Mouse (Mus musculus) heart, embryonic 16.5 days (tissue): Measurements from ENCODE around the gene Herpud1. TPM values are rescaled to one million over a fixed set of nuclear protein-coding genes. Genes with fewer than 3 reads are reported as not detected.

Source experiments
- ATAC-seq: fragments of 200-750 bp; cut with Nextera tagmentation; replicated peaks from 2 replicates; pipeline ENCODE4 v1.8.0; 2017; ENCODE audit warnings: moderate number of reproducible peaks; ENCODE audit not compliant: insufficient read depth, low FRiP score; ENCODE audit errors: extremely low read depth
- H3K27ac ChIP-seq: fragments of 300-500 bp; sonication (generic); 2 replicates; pipeline ENCODE4 v1.5.1; 2014; ENCODE audit warnings: mild to moderate bottlenecking, low read length, control low read depth, moderate library complexity
- H3K27me3 ChIP-seq: fragments of 300-500 bp; sonication (generic); 2 replicates; pipeline ENCODE4 v1.6.1; 2014; ENCODE audit warnings: low read length, mixed read lengths; ENCODE audit not compliant: control insufficient read depth, insufficient read depth
- H3K36me3 ChIP-seq: fragments of 300-500 bp; sonication (generic); 2 replicates; pipeline ENCODE4 v1.6.1; 2014; ENCODE audit not compliant: control insufficient read depth, insufficient read depth
- H3K4me1 ChIP-seq: fragments of 300-500 bp; sonication (generic); 2 replicates; pipeline ENCODE4 v1.6.1; 2014; ENCODE audit warnings: low read length, mixed read lengths; ENCODE audit not compliant: control insufficient read depth, insufficient read depth
- H3K4me2 ChIP-seq: fragments of 300-500 bp; sonication (generic); 2 replicates; pipeline ENCODE4 v1.6.1; 2014; ENCODE audit warnings: low read depth, mild to moderate bottlenecking, control low read depth, low read length
- H3K4me3 ChIP-seq: fragments of 300-500 bp; sonication (generic); 2 replicates; pipeline ENCODE4 v1.5.1; 2014; ENCODE audit warnings: mild to moderate bottlenecking, control low read depth, low read length
- H3K9ac ChIP-seq: fragments of 300-500 bp; sonication (generic); 2 replicates; pipeline ENCODE4 v1.6.1; 2014; ENCODE audit warnings: low read length, control low read depth
- H3K9me3 ChIP-seq: fragments of 300-500 bp; sonication (generic); replicated peaks from 2 replicates; pipeline ENCODE4 v1.6.1; 2016; ENCODE audit warnings: low read length; ENCODE audit not compliant: control insufficient read depth
- WGBS: fragments of 180-500 bp; shearing (Covaris S2); extraction: QIAGEN DNeasy Blood & Tissue Kit; methylation state at CpG from one replicate; pipeline ENCODE4 v1.1.7; 2014; 5-methylcytosine and 5-hydroxymethylcytosine counted together
- polyA plus RNA-seq: library from polyadenylated mRNA; unstranded; fragments of >200 nt; fragmentation: Nextera tagmentation; extraction: Ambion mirVana; gene quantifications from 2 replicates; pipeline ENCODE4 v1.2.1, GENCODE M21; 2015

Gene Herpud1
- polyA plus RNA-seq, 1 experiment from 2014 or later = 120 TPM

DNA sequence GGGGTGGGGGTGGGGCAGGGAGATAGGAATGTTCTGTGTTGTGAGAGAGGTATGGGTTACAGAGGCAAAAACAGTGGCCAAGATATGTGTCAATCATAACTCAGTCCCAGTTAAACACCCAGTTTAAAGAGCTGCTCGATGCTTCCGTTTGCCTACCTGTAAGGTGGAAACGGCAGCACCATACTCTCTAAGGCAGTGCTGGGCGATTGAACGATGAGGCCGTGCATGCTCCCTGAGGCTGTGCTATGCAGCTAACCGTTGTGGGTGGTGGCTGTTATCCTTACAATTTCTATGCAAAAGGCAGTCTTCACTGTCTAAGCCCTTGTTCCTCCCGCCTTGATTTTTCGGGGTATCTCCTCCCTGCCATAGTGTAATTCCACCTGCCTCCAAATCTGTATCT lies 6.6 kb upstream of the Herpud1 start:
- H3K27me3 ChIP-seq = no peaks in the 10 kb centered on the region
- H3K4me2 ChIP-seq = no peak overlapping the region
- ATAC-seq = no peak
- no peaks in the 10 kb centered on the region for H3K36me3 ChIP-seq
- no peaks in the 10 kb centered on the region for H3K9me3 ChIP-seq
- H3K4me3 ChIP-seq = no peak overlapping the region
- no peak overlapping the region for H3K27ac ChIP-seq
- H3K9ac ChIP-seq = no peak overlapping the region
- WGBS = 87% methylated on average over 9 of the region's 9 CpGs
- peaks cover 13% of the 10 kb centered on the region for H3K4me1 ChIP-seq

DNA sequence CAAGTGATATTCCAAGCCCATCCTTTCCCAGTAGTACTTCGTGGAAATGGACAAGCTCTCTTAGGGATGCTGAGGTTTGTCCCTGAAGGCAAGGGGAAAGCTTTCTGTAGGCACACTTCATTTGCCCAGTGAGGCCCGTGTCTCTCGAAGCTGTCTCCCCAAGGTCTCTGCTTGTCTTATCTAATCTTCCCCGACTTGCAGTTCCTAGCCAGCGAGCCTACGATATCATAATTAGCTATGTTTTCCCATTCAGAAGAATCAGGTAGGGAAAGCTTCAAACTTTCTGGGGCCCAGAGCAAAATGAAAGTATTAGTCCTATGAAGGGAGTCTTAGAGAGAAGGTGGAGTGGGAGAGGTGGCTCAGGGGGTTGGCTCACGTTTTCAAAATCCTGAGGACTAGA lies 2.1 kb upstream of the Herpud1 start:
- 71% methylated on average over 7 of the region's 7 CpGs for WGBS
- Histone ChIP-seq H3K27me3 (no peaks in the 10 kb centered on the region), H3K36me3 (peaks cover under 1% of the 10 kb centered on the region), H3K4me3 (no peak overlapping the region), H3K4me1 (peaks cover 13% of the 10 kb centered on the region), H3K9me3 (no peaks in the 10 kb centered on the region), H3K27ac (no peak overlapping the region), H3K9ac (no peak overlapping the region), H3K4me2 (no peak overlapping the region)
- ATAC-seq = no peak

DNA sequence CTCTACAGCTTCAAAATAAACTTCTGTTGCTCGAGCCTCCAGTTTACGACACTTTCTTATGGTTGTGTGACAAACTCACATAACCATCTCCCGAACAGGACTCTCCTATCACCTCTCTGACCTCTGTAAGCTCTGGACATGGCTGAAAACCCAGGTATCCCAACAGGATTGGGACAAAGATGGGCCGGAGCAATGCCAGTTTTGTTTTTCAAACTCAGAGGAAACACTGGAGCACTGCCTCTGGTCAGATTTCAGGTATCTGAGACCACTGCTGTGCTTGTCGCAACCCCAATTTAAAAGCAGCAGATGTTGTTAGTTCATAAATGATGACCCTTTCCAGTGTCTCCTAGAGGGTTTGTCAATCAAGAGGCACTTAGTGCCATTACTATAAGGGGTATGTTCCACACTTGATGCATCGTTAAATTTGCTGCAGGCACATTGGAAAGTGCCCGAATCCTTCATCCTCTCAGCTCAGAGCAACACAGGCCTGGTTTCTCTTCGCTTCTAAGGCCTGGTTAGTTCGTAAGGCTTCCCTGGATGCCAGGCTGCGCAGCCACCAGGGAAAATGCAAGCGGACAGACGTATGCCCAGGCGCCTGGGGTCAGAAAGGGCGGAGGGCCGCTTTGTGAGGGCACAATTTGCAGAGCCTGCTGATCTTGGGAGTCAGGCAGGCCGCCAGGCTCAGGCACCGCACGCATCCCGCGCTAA lies 578 bp upstream of the Herpud1 start:
- 26% methylated on average over 20 of the region's 20 CpGs for WGBS
- H3K27ac ChIP-seq = peak overlapping the region; percentile 85
- H3K4me2 ChIP-seq = peak overlapping the region; percentile 75
- peak overlapping the region; percentile 73 for H3K4me3 ChIP-seq
- H3K36me3 ChIP-seq = peaks cover 14% of the 10 kb centered on the region
- H3K4me1 ChIP-seq = peaks cover 12% of the 10 kb centered on the region
- no peaks in the 10 kb centered on the region for H3K27me3 ChIP-seq
- ATAC-seq = peak; percentile 11
- H3K9ac ChIP-seq = peak overlapping the region; percentile 96
- no peaks in the 10 kb centered on the region for H3K9me3 ChIP-seq

DNA sequence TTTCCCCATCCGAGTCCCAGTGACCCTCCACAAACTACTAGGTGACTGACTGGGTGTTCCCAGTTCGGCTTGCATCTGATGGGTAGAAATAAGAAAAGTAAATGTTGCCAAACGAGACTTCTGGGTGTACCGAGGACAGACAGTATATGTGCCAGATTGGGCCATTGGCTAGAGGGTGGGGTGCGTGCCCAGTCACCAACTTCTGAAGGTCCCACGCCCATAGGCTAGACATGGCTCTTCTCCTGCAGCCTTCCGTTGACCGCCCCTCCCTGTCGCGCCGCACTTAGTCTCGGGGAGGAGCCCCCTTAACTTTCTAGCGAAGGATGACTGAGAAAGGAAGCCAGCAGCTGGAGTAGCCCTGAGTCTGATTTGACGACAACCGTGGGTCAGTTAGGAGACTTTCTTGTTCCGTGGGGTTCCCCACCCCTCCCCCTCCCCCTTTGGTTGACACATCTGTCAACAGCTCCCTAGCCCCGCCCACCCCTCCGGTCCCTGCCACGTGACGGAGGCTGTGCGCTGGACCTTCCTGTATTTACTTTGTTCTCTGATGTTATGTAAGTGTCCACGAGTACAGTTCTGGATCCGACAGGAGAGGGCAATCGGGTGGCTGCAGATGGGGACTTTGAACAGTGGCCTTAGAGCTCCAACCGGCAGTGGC lies 918 bp downstream of the Herpud1 start:
- peak; percentile 60 for ATAC-seq
- WGBS = under 1% methylated on average over 25 of the region's 25 CpGs
- Histone ChIP-seq H3K9ac (peak overlapping the region; percentile 93), H3K9me3 (no peaks in the 10 kb centered on the region), H3K36me3 (peaks cover 29% of the 10 kb centered on the region), H3K4me3 (peak overlapping the region; percentile 73), H3K27ac (peak overlapping the region; percentile 93), H3K4me1 (peaks cover 12% of the 10 kb centered on the region), H3K4me2 (peak overlapping the region; percentile 75), H3K27me3 (no peaks in the 10 kb centered on the region)

DNA sequence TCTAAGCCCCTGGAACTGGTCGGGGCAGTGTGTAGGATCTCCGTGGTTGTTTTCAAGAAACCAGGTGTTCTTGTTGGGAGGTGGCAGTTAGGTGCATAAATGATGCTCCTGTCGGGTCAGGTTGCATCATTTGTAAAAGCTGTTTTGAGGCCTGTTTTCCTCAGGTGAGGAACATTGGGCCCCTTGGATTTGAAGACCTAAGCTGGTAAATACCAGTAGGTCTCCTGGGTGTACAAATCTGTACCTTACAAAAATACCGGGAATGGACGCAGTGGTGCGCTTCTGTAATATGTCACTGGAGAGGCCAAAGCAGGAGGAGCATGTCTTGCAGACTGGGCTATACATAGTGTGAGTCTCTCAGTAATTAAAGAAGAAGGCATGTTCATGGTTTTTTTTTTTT lies 1.5 kb downstream of the Herpud1 start:
- Histone ChIP-seq H3K36me3 (peaks cover 35% of the 10 kb centered on the region), H3K27ac (peak overlapping the region; percentile 93), H3K4me1 (peaks cover 14% of the 10 kb centered on the region), H3K4me3 (peak overlapping the region; percentile 73), H3K27me3 (no peaks in the 10 kb centered on the region), H3K4me2 (peak overlapping the region; percentile 75), H3K9me3 (no peaks in the 10 kb centered on the region), H3K9ac (peak overlapping the region; percentile 93)
- no peak for ATAC-seq
- WGBS = 20% methylated on average over 6 of the region's 6 CpGs

DNA sequence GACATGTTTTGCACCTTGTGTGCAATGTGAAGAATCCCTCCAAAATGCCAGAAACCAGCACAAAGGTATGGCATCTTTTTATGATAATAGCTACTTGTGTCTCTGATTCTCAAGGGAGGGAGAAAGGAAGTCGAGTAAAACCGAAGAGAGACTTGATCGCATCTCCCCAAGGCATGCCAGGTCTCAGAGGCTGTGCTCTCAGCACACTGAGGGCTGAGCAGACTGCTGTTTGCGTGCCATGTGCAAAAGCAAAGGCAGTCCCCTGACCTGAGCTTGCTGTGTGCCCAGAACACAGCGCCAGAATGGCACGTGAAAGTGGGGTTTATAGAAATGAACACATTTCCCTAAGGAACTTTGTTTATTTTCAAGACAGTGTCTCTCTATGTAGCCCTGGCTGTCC lies 3.3 kb downstream of the Herpud1 start:
- no peaks in the 10 kb centered on the region for H3K27me3 ChIP-seq
- peaks cover 15% of the 10 kb centered on the region for H3K4me1 ChIP-seq
- H3K4me3 ChIP-seq = no peak overlapping the region
- H3K9ac ChIP-seq = no peak overlapping the region
- no peak overlapping the region for H3K27ac ChIP-seq
- ATAC-seq = no peak
- H3K36me3 ChIP-seq = peaks cover 49% of the 10 kb centered on the region
- 86% methylated on average over 6 of the region's 6 CpGs for WGBS
- H3K9me3 ChIP-seq = no peaks in the 10 kb centered on the region
- no peak overlapping the region for H3K4me2 ChIP-seq

DNA sequence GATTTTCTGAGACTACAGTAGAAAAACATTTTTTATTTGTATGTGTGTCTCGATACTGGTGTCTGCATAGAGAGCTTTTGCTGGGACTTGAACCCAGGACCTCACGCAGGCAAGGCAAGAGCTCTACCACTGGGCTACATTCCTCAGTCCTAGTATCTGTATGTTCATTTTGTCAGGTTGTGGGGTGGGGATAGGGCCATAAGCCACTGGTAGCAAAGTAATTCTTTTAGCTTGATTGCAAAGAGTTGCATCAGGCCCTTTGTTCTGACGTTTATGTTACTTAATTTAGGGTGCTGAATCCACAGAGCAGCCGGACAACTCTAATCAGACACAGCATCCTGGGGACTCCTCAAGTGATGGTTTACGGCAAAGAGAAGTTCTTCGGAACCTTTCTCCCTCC lies 4.2 kb downstream of the Herpud1 start:
- ATAC-seq = no peak
- Histone ChIP-seq H3K9me3 (no peaks in the 10 kb centered on the region), H3K27me3 (no peaks in the 10 kb centered on the region), H3K36me3 (peaks cover 58% of the 10 kb centered on the region), H3K4me1 (peaks cover 14% of the 10 kb centered on the region), H3K4me2 (no peak overlapping the region), H3K4me3 (no peak overlapping the region), H3K27ac (no peak overlapping the region), H3K9ac (no peak overlapping the region)
- 86% methylated on average over 6 of the region's 6 CpGs for WGBS

DNA sequence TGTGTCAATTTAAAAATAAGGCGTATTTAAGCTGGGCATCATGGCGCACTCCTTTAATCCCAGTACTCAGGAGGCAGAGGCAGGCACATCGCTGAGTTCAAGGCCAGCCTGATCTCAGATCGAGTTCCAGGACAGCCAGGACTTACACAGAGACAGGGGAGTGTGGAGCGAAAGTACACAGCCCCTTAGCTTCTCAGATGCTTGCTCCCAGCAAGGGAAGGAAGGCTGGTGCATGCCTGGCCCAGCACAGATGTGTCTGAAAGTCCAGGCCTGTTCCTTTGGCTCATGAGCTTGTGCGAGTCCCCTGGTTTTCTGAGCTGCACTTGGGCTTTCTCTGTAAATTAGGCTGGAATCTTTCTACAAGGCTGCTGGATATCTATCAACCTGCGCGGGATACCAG lies 4.7 kb downstream of the Herpud1 start:
- peaks cover 61% of the 10 kb centered on the region for H3K36me3 ChIP-seq
- WGBS = 95% methylated on average over 8 of the region's 8 CpGs
- no peaks in the 10 kb centered on the region for H3K27me3 ChIP-seq
- peaks cover 9% of the 10 kb centered on the region for H3K4me1 ChIP-seq
- no peaks in the 10 kb centered on the region for H3K9me3 ChIP-seq
- H3K27ac ChIP-seq = no peak overlapping the region
- ATAC-seq = no peak
- H3K4me2 ChIP-seq = no peak overlapping the region
- H3K4me3 ChIP-seq = no peak overlapping the region
- H3K9ac ChIP-seq = no peak overlapping the region

DNA sequence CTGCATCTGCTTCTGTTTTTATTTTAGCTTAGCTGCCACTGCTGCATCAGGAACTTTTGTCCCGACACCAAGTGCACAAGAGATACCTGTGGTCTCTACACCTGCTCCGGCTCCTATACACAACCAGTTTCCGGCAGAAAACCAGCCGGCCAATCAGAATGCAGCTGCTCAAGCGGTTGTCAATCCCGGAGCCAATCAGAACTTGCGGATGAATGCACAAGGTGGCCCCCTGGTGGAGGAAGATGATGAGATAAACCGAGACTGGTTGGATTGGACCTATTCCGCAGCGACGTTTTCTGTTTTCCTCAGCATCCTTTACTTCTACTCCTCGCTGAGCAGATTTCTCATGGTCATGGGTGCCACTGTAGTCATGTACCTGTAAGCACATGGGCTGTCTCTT lies 5.9 kb downstream of the Herpud1 start:
- Histone ChIP-seq H3K27me3 (no peaks in the 10 kb centered on the region), H3K4me2 (no peak overlapping the region), H3K36me3 (peaks cover 61% of the 10 kb centered on the region), H3K9me3 (no peaks in the 10 kb centered on the region), H3K4me3 (no peak overlapping the region), H3K4me1 (peaks cover 9% of the 10 kb centered on the region), H3K27ac (peak overlapping the region; percentile 60), H3K9ac (no peak overlapping the region)
- no peak for ATAC-seq
- WGBS = 80% methylated on average over 12 of the region's 12 CpGs
